Mouse (Mus musculus) midbrain, embryonic 12.5 days (tissue): Measurements from ENCODE around the gene Mvb12a. TPM values are rescaled to one million over a fixed set of nuclear protein-coding genes. Genes with fewer than 3 reads are reported as not detected.

Experiments used
- ATAC-seq: fragments of 200-750 bp; cut with Nextera tagmentation; 2 replicates; pipeline ENCODE4 v1.8.0; 2017; ENCODE audit warnings: low read depth, moderate TSS enrichment, moderate library complexity; ENCODE audit not compliant: low FRiP score
- H3K27ac ChIP-seq: fragments of 300-500 bp; sonication (generic); replicated peaks from 2 replicates; pipeline ENCODE4 v1.5.1; 2016; ENCODE audit warnings: mild to moderate bottlenecking
- H3K27me3 ChIP-seq: fragments of 300-500 bp; sonication (generic); 2 replicates; pipeline ENCODE4 v1.6.1; 2016; ENCODE audit warnings: mild to moderate bottlenecking
- H3K36me3 ChIP-seq: fragments of 300-500 bp; sonication (generic); 2 replicates; pipeline ENCODE4 v1.6.1; 2016
- H3K4me1 ChIP-seq: fragments of 300-500 bp; sonication (generic); 2 replicates; pipeline ENCODE4 v1.6.1; 2016
- H3K4me2 ChIP-seq: fragments of 300-500 bp; sonication (generic); replicated peaks from 2 replicates; pipeline ENCODE4 v1.6.1; 2016; ENCODE audit warnings: mild to moderate bottlenecking, moderate library complexity
- H3K4me3 ChIP-seq: fragments of 300-500 bp; sonication (generic); 2 replicates; pipeline ENCODE4 v1.5.1; 2016; ENCODE audit warnings: mild to moderate bottlenecking
- H3K9ac ChIP-seq: fragments of 300-500 bp; sonication (generic); replicated peaks from 2 replicates; pipeline ENCODE4 v1.6.1; 2016; ENCODE audit warnings: mild to moderate bottlenecking, moderate library complexity
- H3K9me3 ChIP-seq: fragments of 300-500 bp; sonication (generic); 2 replicates; pipeline ENCODE4 v1.6.1; 2016; ENCODE audit warnings: mild to moderate bottlenecking
- WGBS: fragments of 180-500 bp; shearing (Covaris S2); methylation state at CpG from one replicate; pipeline ENCODE4 v1.1.7; 2016; 5-methylcytosine and 5-hydroxymethylcytosine counted together
- polyA plus RNA-seq: library from polyadenylated mRNA; unstranded; fragments of >200 nt; fragmentation: Nextera tagmentation; extraction: Ambion mirVana; gene quantifications from 2 replicates; pipeline ENCODE4 v1.2.1, GENCODE M21; 2016

Gene Mvb12a
- polyA plus RNA-seq, 1 experiment from 2014 or later, result 57.0 TPM

GRCm38 (mm10) chr8:71568941-71569340 is 26.2 kb downstream of the Mvb12a start:
- peak overlapping the region; percentile 67 for H3K4me2 ChIP-seq
- H3K36me3 ChIP-seq, result no peaks in the 10 kb centered on the region
- peaks cover 34% of the 10 kb centered on the region for H3K4me1 ChIP-seq
- peaks cover 44% of the 10 kb centered on the region for H3K27me3 ChIP-seq
- peaks cover 5% of the 10 kb centered on the region for H3K9me3 ChIP-seq
- no peak overlapping the region; the same call in 1 of the 2 replicates for H3K9ac ChIP-seq
- peak overlapping the region; percentile 66 for H3K4me3 ChIP-seq
- whole genome bisulfite sequencing, result 20% methylated on average over 6 of the region's 6 CpGs
- ATAC-seq, result no peak
- peak overlapping the region; percentile 58 for H3K27ac ChIP-seq

DNA sequence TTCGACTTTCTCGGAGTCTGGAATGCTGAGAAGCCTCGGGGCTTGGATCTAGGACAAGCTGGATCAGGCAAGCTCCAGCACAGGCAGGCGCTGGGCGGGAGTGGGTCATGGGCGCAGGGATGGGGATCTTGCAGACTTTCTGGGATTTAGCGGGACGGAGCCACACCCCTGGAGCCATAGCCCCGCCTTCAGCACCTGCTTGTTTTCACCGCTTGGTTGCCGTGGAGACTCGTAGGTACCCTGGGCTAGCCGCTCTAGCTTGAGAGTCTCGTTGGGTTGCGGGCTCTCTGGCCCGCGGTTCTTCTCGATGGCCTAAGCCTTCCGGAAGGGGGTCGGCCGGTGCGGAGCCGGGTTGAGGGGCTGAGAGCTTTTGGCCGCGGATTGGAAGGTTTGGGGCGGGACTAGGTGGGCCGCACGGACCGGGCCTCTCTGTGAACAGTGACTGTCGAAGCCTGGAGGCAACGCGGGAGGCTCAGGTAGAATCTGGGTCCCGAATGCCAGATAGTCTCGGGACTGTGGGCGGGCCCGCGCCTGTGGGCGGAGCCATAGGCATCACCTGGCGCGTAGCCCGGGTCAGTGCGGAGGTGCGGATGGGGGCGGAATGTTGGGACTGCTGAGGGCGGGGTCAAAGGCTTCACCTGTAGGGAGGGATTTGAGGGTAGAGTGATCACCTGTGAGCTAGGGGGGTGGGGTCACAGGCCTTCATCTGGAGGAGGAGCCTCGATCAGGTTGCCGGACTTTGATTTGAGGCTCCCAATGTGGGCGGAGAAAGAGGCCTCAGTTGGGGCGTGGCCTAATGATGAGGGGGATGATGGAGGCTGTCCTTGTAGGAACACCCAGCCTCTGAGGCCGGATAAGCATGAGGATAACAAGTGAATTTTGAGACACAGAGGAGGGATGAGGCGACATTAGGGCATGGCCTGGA is 26.9 kb downstream of the Mvb12a start:
- under 1% methylated on average over 51 of the region's 51 CpGs for WGBS
- Histone ChIP-seq H3K4me2 (peak overlapping the region; percentile 67), H3K27me3 (peaks cover 42% of the 10 kb centered on the region), H3K4me3 (peak overlapping the region; percentile 66), H3K27ac (peak overlapping the region; percentile 58), H3K9ac (peak overlapping the region; percentile 58), H3K36me3 (no peaks in the 10 kb centered on the region), H3K4me1 (peaks cover 34% of the 10 kb centered on the region), H3K9me3 (no peaks in the 10 kb centered on the region)
- peak; percentile 81 for ATAC-seq

DNA sequence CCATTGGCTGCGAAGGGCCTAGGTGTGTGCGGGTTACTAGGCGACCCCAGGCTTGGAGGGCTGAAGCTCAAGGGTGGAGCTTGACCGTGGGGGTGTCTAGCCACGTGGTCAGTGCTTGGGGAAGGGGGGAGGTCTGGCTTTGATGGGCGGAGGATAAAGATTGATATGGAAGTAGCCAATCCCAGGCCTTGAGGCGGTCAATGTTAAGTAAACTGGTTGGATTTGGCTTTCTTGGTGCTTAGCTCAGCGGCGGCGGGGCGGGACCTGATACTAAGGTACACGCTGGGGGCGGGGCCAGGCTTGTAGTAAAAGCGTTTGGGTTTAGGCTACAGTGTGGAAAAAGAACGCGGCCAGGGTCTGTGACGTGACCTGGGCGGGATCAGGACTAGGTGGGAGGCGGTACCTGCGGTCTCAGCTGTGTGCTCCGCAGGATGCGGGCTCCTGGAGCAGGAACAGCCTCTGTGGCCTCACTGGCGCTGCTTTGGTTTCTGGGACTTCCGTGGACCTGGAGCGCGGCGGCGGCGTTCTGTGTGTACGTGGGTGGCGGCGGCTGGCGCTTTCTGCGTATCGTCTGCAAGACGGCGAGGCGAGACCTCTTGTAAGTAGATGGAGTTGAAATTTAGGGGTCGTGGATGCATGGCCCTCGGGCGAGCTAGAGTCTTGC is 27.7 kb downstream of the Mvb12a start:
- no peaks in the 10 kb centered on the region for H3K36me3 ChIP-seq
- peaks cover 41% of the 10 kb centered on the region for H3K27me3 ChIP-seq
- ATAC-seq, result peak; percentile 85
- no peaks in the 10 kb centered on the region for H3K9me3 ChIP-seq
- peaks cover 34% of the 10 kb centered on the region for H3K4me1 ChIP-seq
- H3K4me2 ChIP-seq, result peak overlapping the region; percentile 67
- H3K4me3 ChIP-seq, result peak overlapping the region; percentile 66
- WGBS, result 1% methylated on average over 41 of the region's 41 CpGs
- peak overlapping the region; percentile 58 for H3K9ac ChIP-seq
- H3K27ac ChIP-seq, result peak overlapping the region; percentile 58; the same call in 1 of the 2 replicates

DNA sequence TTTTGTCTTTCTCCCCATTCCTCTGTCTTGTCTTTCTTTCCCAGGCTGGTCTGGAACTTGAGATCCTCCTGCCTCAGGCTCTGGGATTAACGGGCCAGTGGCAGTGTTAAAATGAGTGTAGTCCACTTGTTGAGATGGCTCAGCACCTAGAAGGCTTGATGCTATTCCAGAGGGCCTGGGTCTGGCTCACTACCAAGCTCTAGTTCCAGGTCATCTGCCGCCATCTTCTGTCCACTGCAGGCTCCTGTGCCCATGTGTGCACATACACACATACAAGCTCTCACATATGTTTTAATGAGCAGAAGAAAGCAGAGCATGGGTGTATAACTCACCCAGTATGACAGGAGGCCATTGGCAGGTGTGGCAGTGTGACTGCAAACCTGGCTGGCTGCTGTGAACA is 29.4 kb downstream of the Mvb12a start:
- Histone ChIP-seq H3K9me3 (no peaks in the 10 kb centered on the region), H3K27me3 (peaks cover 29% of the 10 kb centered on the region), H3K9ac (no peak overlapping the region), H3K4me1 (peaks cover 34% of the 10 kb centered on the region), H3K27ac (no peak overlapping the region), H3K36me3 (no peaks in the 10 kb centered on the region), H3K4me2 (no peak overlapping the region), H3K4me3 (no peak overlapping the region)
- 90% methylated on average over 2 of the region's 2 CpGs for WGBS
- no peak for ATAC-seq

DNA sequence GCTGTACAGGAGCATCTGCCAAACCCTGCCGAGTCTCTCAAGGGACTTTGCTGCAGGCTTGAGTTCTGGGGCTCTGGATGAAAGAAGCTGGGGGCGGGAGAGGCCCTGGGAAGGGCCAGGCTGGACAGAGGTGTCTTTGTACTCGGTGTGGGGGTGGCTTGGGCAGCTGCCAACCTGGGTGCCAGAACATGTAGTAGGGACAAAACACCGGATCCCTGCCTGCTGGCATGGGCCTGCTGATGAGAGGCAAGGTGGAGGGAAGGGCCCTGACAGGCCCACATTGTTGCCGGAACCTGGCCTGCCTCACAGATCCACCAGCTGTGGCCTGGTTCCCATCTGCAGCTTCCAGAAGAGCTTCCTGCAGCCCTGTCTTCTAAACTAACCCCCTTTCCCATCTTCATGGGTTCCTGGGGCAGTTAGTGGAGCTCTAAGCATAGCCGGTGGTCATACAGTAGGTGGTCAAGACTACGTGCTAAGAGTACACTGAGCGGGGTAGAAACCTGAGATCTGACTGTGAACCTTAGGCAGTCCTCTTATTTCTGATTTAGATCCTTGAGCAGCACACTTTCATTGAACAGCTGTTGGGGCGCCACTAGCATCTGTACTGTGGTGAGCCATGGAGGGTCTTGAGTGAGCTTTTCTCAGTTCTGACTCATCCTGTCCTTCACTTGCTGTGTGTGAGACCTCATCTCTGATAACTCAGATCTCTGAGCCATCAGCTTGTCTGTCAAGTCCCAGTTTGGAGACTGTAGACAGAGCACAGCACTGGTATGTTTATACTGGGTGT is 30.3 kb downstream of the Mvb12a start:
- WGBS, result 84% methylated on average over 9 of the region's 9 CpGs
- no peak overlapping the region for H3K9ac ChIP-seq

DNA sequence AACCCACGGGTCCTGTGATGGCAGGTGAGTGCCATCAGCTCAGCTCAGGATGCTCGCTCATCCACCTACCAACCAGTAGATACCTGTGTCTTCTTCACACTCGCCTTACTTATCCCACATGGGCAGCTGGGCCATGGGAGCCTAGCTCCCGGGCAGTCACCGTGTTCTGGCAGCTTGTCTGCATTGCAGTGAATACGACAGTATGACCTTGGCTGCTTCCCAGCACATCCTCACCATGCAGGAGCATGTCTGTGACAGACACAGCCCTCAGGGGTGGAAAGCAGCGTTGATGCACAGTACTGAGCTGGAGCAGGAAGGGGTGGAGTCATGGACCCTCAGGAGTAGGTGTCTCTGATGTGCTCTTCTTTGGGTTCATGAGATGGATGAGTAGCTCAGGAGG is 31.7 kb downstream of the Mvb12a start:
- 81% methylated on average over 7 of the region's 7 CpGs for WGBS
- Histone ChIP-seq H3K4me2 (no peak overlapping the region), H3K9me3 (no peaks in the 10 kb centered on the region), H3K36me3 (no peaks in the 10 kb centered on the region), H3K4me1 (peaks cover 25% of the 10 kb centered on the region), H3K4me3 (no peak overlapping the region), H3K9ac (no peak overlapping the region), H3K27ac (no peak overlapping the region), H3K27me3 (peaks cover 8% of the 10 kb centered on the region; the same call in 1 of the 2 replicates)
- ATAC-seq, result no peak

More for the DNA sequence above, 30.3 kb downstream of the Mvb12a start:
- H3K27me3 ChIP-seq, result peaks cover 20% of the 10 kb centered on the region
- no peaks in the 10 kb centered on the region for H3K36me3 ChIP-seq
- H3K9me3 ChIP-seq, result no peaks in the 10 kb centered on the region
- H3K4me1 ChIP-seq, result peaks cover 34% of the 10 kb centered on the region
- no peak overlapping the region for H3K27ac ChIP-seq
- no peak overlapping the region for H3K4me3 ChIP-seq
- ATAC-seq, result no peak
- H3K4me2 ChIP-seq, result no peak overlapping the region

GRCm38 (mm10) chr8:71575020-71575419 is 32.3 kb downstream of the Mvb12a start:
- no peak overlapping the region for H3K27ac ChIP-seq
- no peak overlapping the region for H3K9ac ChIP-seq
- H3K4me3 ChIP-seq, result no peak overlapping the region
- 68% methylated on average over 1 of the region's 1 CpGs for WGBS
- no peaks in the 10 kb centered on the region for H3K9me3 ChIP-seq
- 0 out of 2 replicates have a peak, but pooled peaks cover 4% of the 10 kb centered on the region for H3K27me3 ChIP-seq
- peaks cover 24% of the 10 kb centered on the region for H3K4me1 ChIP-seq
- H3K36me3 ChIP-seq, result no peaks in the 10 kb centered on the region
- ATAC-seq, result no peak
- no peak overlapping the region for H3K4me2 ChIP-seq

GRCm38 (mm10) chr8:71577856-71578387 is 35.2 kb downstream of the Mvb12a start:
- H3K36me3 ChIP-seq, result peaks cover 10% of the 10 kb centered on the region
- H3K27ac ChIP-seq, result no peak overlapping the region
- H3K9me3 ChIP-seq, result no peaks in the 10 kb centered on the region
- WGBS, result 75% methylated on average over 4 of the region's 4 CpGs
- H3K9ac ChIP-seq, result no peak overlapping the region
- H3K4me2 ChIP-seq, result no peak overlapping the region
- 0 out of 2 replicates have a peak, but pooled peaks cover 2% of the 10 kb centered on the region for H3K27me3 ChIP-seq
- H3K4me3 ChIP-seq, result no peak overlapping the region
- no peak for ATAC-seq
- H3K4me1 ChIP-seq, result peaks cover 9% of the 10 kb centered on the region

DNA sequence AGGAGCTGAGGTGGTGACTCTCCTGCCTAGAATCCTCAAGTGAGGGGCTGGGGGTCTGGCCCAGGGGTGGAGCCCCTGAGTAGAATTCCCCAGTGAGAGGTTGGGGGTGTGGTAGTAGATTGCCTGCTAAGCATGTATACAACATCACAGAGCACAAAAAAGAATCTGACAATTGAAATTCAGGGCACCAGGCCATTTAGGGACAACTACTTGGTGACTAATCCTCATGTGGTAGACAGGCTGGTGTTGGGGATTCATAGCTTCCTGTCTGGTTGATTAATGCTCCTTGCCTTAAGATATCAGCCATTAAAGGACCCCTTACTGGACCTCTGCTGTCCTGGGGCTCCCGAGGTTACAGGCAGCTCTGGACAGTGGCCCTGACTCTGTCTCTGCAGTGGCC is 36.3 kb downstream of the Mvb12a start:
- Histone ChIP-seq H3K4me2 (no peak overlapping the region), H3K9ac (no peak overlapping the region), H3K36me3 (peaks cover 12% of the 10 kb centered on the region), H3K4me1 (0 out of 2 replicates have a peak, but pooled peaks cover 6% of the 10 kb centered on the region), H3K27ac (no peak overlapping the region), H3K27me3 (no peaks in the 10 kb centered on the region), H3K9me3 (no peaks in the 10 kb centered on the region), H3K4me3 (no peak overlapping the region)
- ATAC-seq, result no peak
- 57% methylated on average over 1 of the region's 1 CpGs for WGBS

DNA sequence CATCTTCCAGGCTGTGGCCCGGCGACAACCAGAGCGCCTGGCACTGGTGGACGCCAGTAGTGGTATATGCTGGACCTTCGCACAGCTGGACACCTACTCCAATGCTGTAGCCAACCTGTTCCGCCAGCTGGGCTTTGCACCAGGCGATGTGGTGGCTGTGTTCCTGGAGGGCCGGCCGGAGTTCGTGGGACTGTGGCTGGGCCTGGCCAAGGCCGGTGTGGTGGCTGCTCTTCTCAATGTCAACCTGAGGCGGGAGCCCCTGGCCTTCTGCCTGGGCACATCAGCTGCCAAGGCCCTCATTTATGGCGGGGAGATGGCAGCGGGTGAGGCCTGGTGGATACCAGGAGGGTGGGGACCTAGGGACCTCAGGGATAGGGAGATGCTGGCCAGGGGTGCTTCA is 36.8 kb downstream of the Mvb12a start:
- Histone ChIP-seq H3K4me2 (no peak overlapping the region), H3K27me3 (no peaks in the 10 kb centered on the region), H3K36me3 (peaks cover 17% of the 10 kb centered on the region), H3K9ac (no peak overlapping the region), H3K4me3 (no peak overlapping the region), H3K9me3 (no peaks in the 10 kb centered on the region), H3K4me1 (0 out of 2 replicates have a peak, but pooled peaks cover 6% of the 10 kb centered on the region), H3K27ac (no peak overlapping the region)
- WGBS, result 86% methylated on average over 14 of the region's 14 CpGs
- ATAC-seq, result no peak

- Histone ChIP-seq H3K27me3 (no peaks in the 10 kb centered on the region), H3K4me2 (no peak overlapping the region), H3K9me3 (no peaks in the 10 kb centered on the region), H3K27ac (no peak overlapping the region), H3K36me3 (peaks cover 24% of the 10 kb centered on the region), H3K4me1 (0 out of 2 replicates have a peak, but pooled peaks cover 6% of the 10 kb centered on the region), H3K9ac (no peak overlapping the region), H3K4me3 (no peak overlapping the region)
- no peak for ATAC-seq
- WGBS, result 29% methylated on average over 9 of the region's 9 CpGs
Measured at GRCm38 (mm10) chr8:71580201-71580600, 37.5 kb downstream of the Mvb12a start.
